Mouse (Mus musculus) megakaryocyte, embryonic 14.5 days (primary cell): ENCODE data around the gene Slc22a5. TPM values are rescaled to one million over a fixed set of nuclear protein-coding genes. Genes with fewer than 3 reads are reported as not detected.
"Not testable (repeated sequence)": the region's sequence is repeated elsewhere in the genome, so short reads cannot be mapped to it uniquely, and the experiment has no call there.

ENCODE experiments used
- H3K27me3 ChIP-seq: replicated peaks from 2 replicates; pipeline ENCODE3; 2012; ENCODE audit warnings: inconsistent platforms
- H3K36me3 ChIP-seq: replicated peaks from 2 replicates; pipeline ENCODE3; 2012; ENCODE audit warnings: low read length, inconsistent platforms, mixed read lengths
- H3K4me1 ChIP-seq: 2 replicates; pipeline ENCODE4 v1.6.1; 2012; ENCODE audit warnings: inconsistent platforms
- H3K4me3 ChIP-seq: replicated peaks from 2 replicates; pipeline ENCODE3; 2012; ENCODE audit warnings: moderate library complexity, mild to moderate bottlenecking, inconsistent platforms
- H3K9me3 ChIP-seq: 2 replicates; pipeline ENCODE4 v1.6.1; 2012; ENCODE audit warnings: inconsistent platforms
- FLI1 ChIP-seq: IDR thresholded peaks from 2 replicates; pipeline ENCODE4 v1.6.1; 2012; ENCODE audit warnings: low read length, inconsistent platforms, mixed read lengths
- GATA1 ChIP-seq: IDR thresholded peaks from 3 replicates; pipeline ENCODE4 v1.6.1; 2012; ENCODE audit warnings: mixed read lengths, low read length, inconsistent platforms, borderline replicate concordance
- polyA plus RNA-seq: library from polyadenylated mRNA; stranded (reverse); fragments of >175 nt; gene quantifications from 2 replicates; pipeline ENCODE4 v1.2.3, GENCODE M21; 2012; ENCODE audit warnings: low replicate concordance; ENCODE audit not compliant: insufficient read depth

Gene Slc22a5
- polyA plus RNA-seq, 1 experiment = 4.7 TPM

GRCm38 (mm10) chr11:53889091-53889645 lies 2.3 kb downstream of the Slc22a5 start:
- Histone ChIP-seq H3K4me1 (peaks cover 45% of the 10 kb centered on the region), H3K36me3 (peaks cover 23% of the 10 kb centered on the region), H3K27me3 (no peaks in the 10 kb centered on the region), H3K9me3 (no peaks in the 10 kb centered on the region), H3K4me3 (no peak overlapping the region)
- TF ChIP-seq FLI1 (no peak), GATA1 (no peak)

GRCm38 (mm10) chr11:53888242-53888641 lies 3.2 kb downstream of the Slc22a5 start:
- no peaks in the 10 kb centered on the region for H3K27me3 ChIP-seq
- H3K4me3 ChIP-seq = no peak overlapping the region
- H3K4me1 ChIP-seq = peaks cover 41% of the 10 kb centered on the region
- H3K36me3 ChIP-seq = peaks cover 30% of the 10 kb centered on the region
- no peak for TF ChIP-seq GATA1
- TF ChIP-seq FLI1 = no peak
- no peaks in the 10 kb centered on the region for H3K9me3 ChIP-seq

GRCm38 (mm10) chr11:53883287-53883686 lies 8.2 kb downstream of the Slc22a5 start:
- no peak for TF ChIP-seq FLI1
- no peak for TF ChIP-seq GATA1
- H3K4me3 ChIP-seq = no peak overlapping the region
- peaks cover 38% of the 10 kb centered on the region for H3K36me3 ChIP-seq
- H3K9me3 ChIP-seq = no peaks in the 10 kb centered on the region
- H3K4me1 ChIP-seq = peaks cover 2% of the 10 kb centered on the region
- H3K27me3 ChIP-seq = no peaks in the 10 kb centered on the region

GRCm38 (mm10) chr11:53878096-53878495 lies 13.4 kb downstream of the Slc22a5 start:
- not testable (repeated sequence) for H3K27me3 ChIP-seq, H3K9me3 ChIP-seq, H3K4me1 ChIP-seq, H3K4me3 ChIP-seq
- H3K36me3 ChIP-seq = peaks cover 14% of the 10 kb centered on the region

- no peak for TF ChIP-seq FLI1
- no peak for TF ChIP-seq GATA1
- Histone ChIP-seq H3K4me3 (no peak overlapping the region), H3K4me1 (peaks cover 6% of the 10 kb centered on the region), H3K9me3 (no peaks in the 10 kb centered on the region), H3K27me3 (no peaks in the 10 kb centered on the region), H3K36me3 (peaks cover 23% of the 10 kb centered on the region)
Observed at GRCm38 (mm10) chr11:53876488-53876887, 15.0 kb downstream of the Slc22a5 start.

GRCm38 (mm10) chr11:53874706-53875105 lies 16.8 kb downstream of the Slc22a5 start:
- TF ChIP-seq FLI1 = no peak
- no peak for TF ChIP-seq GATA1
- H3K4me1 ChIP-seq = peaks cover 6% of the 10 kb centered on the region
- no peaks in the 10 kb centered on the region for H3K9me3 ChIP-seq
- peaks cover 36% of the 10 kb centered on the region for H3K36me3 ChIP-seq
- no peaks in the 10 kb centered on the region for H3K27me3 ChIP-seq
- no peak overlapping the region for H3K4me3 ChIP-seq

GRCm38 (mm10) chr11:53873909-53874704 lies 17.4 kb downstream of the Slc22a5 start:
- peaks cover 36% of the 10 kb centered on the region for H3K36me3 ChIP-seq
- not testable (repeated sequence) for H3K27me3 ChIP-seq, H3K9me3 ChIP-seq, H3K4me1 ChIP-seq, H3K4me3 ChIP-seq

GRCm38 (mm10) chr11:53871786-53872507 lies 19.5 kb downstream of the Slc22a5 start:
- Histone ChIP-seq H3K4me3 (no peak overlapping the region), H3K27me3 (no peaks in the 10 kb centered on the region), H3K9me3 (no peaks in the 10 kb centered on the region), H3K4me1 (peaks cover 6% of the 10 kb centered on the region), H3K36me3 (peaks cover 39% of the 10 kb centered on the region)
- TF ChIP-seq GATA1 = no peak
- no peak for TF ChIP-seq FLI1

GRCm38 (mm10) chr11:53869172-53869571 lies 22.3 kb downstream of the Slc22a5 start:
- TF ChIP-seq GATA1 (no peak), FLI1 (no peak)
- no peaks in the 10 kb centered on the region for H3K9me3 ChIP-seq

GRCm38 (mm10) chr11:53868323-53868722 lies 23.1 kb downstream of the Slc22a5 start:
- H3K4me3 ChIP-seq, H3K9me3 ChIP-seq, H3K27me3 ChIP-seq, H3K4me1 ChIP-seq: not testable (repeated sequence)
- H3K36me3 ChIP-seq = peaks cover 48% of the 10 kb centered on the region

More at GRCm38 (mm10) chr11:53869172-53869571, 22.3 kb downstream of the Slc22a5 start:
- Histone ChIP-seq H3K4me3 (no peak overlapping the region), H3K27me3 (no peaks in the 10 kb centered on the region), H3K36me3 (peaks cover 48% of the 10 kb centered on the region), H3K4me1 (peaks cover 6% of the 10 kb centered on the region)

- H3K4me1 ChIP-seq, H3K9me3 ChIP-seq, H3K27me3 ChIP-seq, H3K4me3 ChIP-seq: not testable (repeated sequence)
- H3K36me3 ChIP-seq = peaks cover 20% of the 10 kb centered on the region
Observed at GRCm38 (mm10) chr11:53864724-53865310, 26.6 kb downstream of the Slc22a5 start.

- not testable (repeated sequence) for H3K36me3 ChIP-seq, H3K27me3 ChIP-seq, H3K9me3 ChIP-seq, H3K4me3 ChIP-seq
- H3K4me1 ChIP-seq = peaks cover 23% of the 10 kb centered on the region
Observed at GRCm38 (mm10) chr11:53860944-53861343, 30.5 kb downstream of the Slc22a5 start.

GRCm38 (mm10) chr11:53858761-53859580 lies 32.5 kb downstream of the Slc22a5 start, which contains the start of gene Gm12216:
TSS of gene Gm12216 (minus strand) at chr11:53859256.
- Histone ChIP-seq H3K4me3 (peak within 1 kb of the TSS; percentile 92), H3K4me1 (peaks cover 23% of the 10 kb centered on the region)
- not testable (repeated sequence) for H3K36me3 ChIP-seq, H3K27me3 ChIP-seq, H3K9me3 ChIP-seq
